Comparison of ENCODE assay signal across 22 mouse cellular contexts in genomic region chr4:110396221-110396620, GRCm38 (mm10). TPM values are rescaled to one million over a fixed set of nuclear protein-coding genes. Genes with fewer than 3 reads are reported as not detected.
DNase-seq lines count a peak whose midpoint lies in the region; ATAC-seq and TF ChIP-seq lines count a peak whose summit lies in the region.
"Had no signal": no experiment of that assay in that cellular context is flagged by ENCODE, and none has a peak within 500 bp of the region (broad histone marks: within the 10 kb centered on the region; RNA-seq: fewer than 3 reads in every experiment).

No protein-coding gene starts in this region.

- DNase-seq in forebrain, embryonic 10.5 days (ENCODE audit: extremely low spot score, low spot score), result no peak
- DNase-seq in forebrain, postnatal 0 days, result peak; percentile 1
- no peak for DNase-seq in forebrain, embryonic 11.5 days (ENCODE audit: low spot score)
- DNase-seq in layer of hippocampus, adult 18-20 months (ENCODE audit: low spot score in 2 of 2), result no peak
- DNase-seq: adrenal gland, adult 8-10 months; adrenal gland, postnatal 14 days; adrenal gland, postnatal 36 days; B cell, adult 2 months; cerebellum, adult 11-12 months; cerebellum, adult 2 months; cerebellum, adult 9-10 months; cerebellum, postnatal 10 days; cerebellum, postnatal 25 days had no signal

- no peaks in the 10 kb centered on the region for H3K36me3 ChIP-seq in forebrain, embryonic 13.5 days (ENCODE audit: poor library complexity, severe bottlenecking)
- H3K36me3 ChIP-seq in forebrain, embryonic 10.5 days (replicated peaks), result no peaks in the 10 kb centered on the region
- H3K36me3 ChIP-seq in forebrain, postnatal 0 days (ENCODE audit: insufficient read depth), result no peaks in the 10 kb centered on the region
- no peaks in the 10 kb centered on the region for H3K36me3 ChIP-seq in forebrain, embryonic 11.5 days (ENCODE audit: control insufficient read depth, insufficient read depth, low read length)
- H3K36me3 ChIP-seq: embryonic facial prominence, embryonic 10.5 days; embryonic facial prominence, embryonic 12.5 days; forebrain, embryonic 15.5 days; G1E had no signal

- H3K4me2 ChIP-seq in forebrain, embryonic 13.5 days, result no peak overlapping the region
- H3K4me2 ChIP-seq in forebrain, postnatal 0 days (ENCODE audit: low read depth), result no peak overlapping the region
- H3K4me2 ChIP-seq in forebrain, embryonic 11.5 days (ENCODE audit: low read depth, low read length, severe bottlenecking), result no peak overlapping the region
- H3K4me2 ChIP-seq: embryonic facial prominence, embryonic 12.5 days; forebrain, embryonic 15.5 days had no signal

- peak; percentile 3; the same call in 1 of the 2 replicates for ATAC-seq in forebrain, embryonic 13.5 days
- no peak for ATAC-seq in forebrain, postnatal 0 days
- ATAC-seq in forebrain, embryonic 11.5 days (replicated peaks; ENCODE audit: low FRiP score), result no peak
- ATAC-seq: activated CD4-positive, CD25-positive, alpha-beta regulatory T cell, adult 4 months; CD4-positive, CD25-positive, alpha-beta regulatory T cell, adult 4 months; forebrain, embryonic 15.5 days; Patski had no signal

- no peak overlapping the region for H3K27ac ChIP-seq in forebrain, embryonic 13.5 days
- no peak overlapping the region for H3K27ac ChIP-seq in forebrain, embryonic 10.5 days
- no peak overlapping the region for H3K27ac ChIP-seq in forebrain, postnatal 0 days (ENCODE audit: low read depth, low read length)
- no peak overlapping the region for H3K27ac ChIP-seq in forebrain, embryonic 11.5 days (ENCODE audit: low read depth, low read length)
- H3K27ac ChIP-seq: embryonic facial prominence, embryonic 10.5 days; embryonic facial prominence, embryonic 12.5 days had no signal

- H3K9ac ChIP-seq in forebrain, embryonic 13.5 days, result no peak overlapping the region
- H3K9ac ChIP-seq in forebrain, postnatal 0 days, result no peak overlapping the region
- no peak overlapping the region for H3K9ac ChIP-seq in forebrain, embryonic 11.5 days (ENCODE audit: low read length)
- H3K9ac ChIP-seq: embryonic facial prominence, embryonic 12.5 days; forebrain, embryonic 15.5 days had no signal

- H3K27me3 ChIP-seq in forebrain, embryonic 13.5 days, result no peaks in the 10 kb centered on the region
- H3K27me3 ChIP-seq in forebrain, embryonic 10.5 days (ENCODE audit: poor library complexity, severe bottlenecking), result no peaks in the 10 kb centered on the region
- no peaks in the 10 kb centered on the region for H3K27me3 ChIP-seq in forebrain, postnatal 0 days (ENCODE audit: insufficient read depth, low read length)
- H3K27me3 ChIP-seq in forebrain, embryonic 11.5 days (ENCODE audit: control insufficient read depth, insufficient read depth, low read length), result no peaks in the 10 kb centered on the region
- H3K27me3 ChIP-seq: CH12.LX; embryonic facial prominence, embryonic 12.5 days; forebrain, embryonic 15.5 days had no signal

- peaks cover 24% of the 10 kb centered on the region for H3K4me1 ChIP-seq in forebrain, embryonic 13.5 days
- peaks cover 22% of the 10 kb centered on the region for H3K4me1 ChIP-seq in forebrain, embryonic 10.5 days
- peaks cover 6% of the 10 kb centered on the region; the same call in 1 of the 2 replicates for H3K4me1 ChIP-seq in forebrain, postnatal 0 days (ENCODE audit: insufficient read depth)
- H3K4me1 ChIP-seq in forebrain, embryonic 11.5 days (replicated peaks; ENCODE audit: control insufficient read depth, insufficient read depth, low read length), result peaks cover 6% of the 10 kb centered on the region; the same call in 1 of the 2 replicates
- H3K4me1 ChIP-seq: embryonic facial prominence, embryonic 12.5 days had no signal

- H3K9me3 ChIP-seq in forebrain, embryonic 13.5 days (replicated peaks), result no peaks in the 10 kb centered on the region
- no peaks in the 10 kb centered on the region for H3K9me3 ChIP-seq in forebrain, embryonic 10.5 days
- no peaks in the 10 kb centered on the region for H3K9me3 ChIP-seq in forebrain, postnatal 0 days (ENCODE audit: low read length)
- no peaks in the 10 kb centered on the region for H3K9me3 ChIP-seq in forebrain, embryonic 11.5 days (ENCODE audit: control insufficient read depth, low read length)
- H3K9me3 ChIP-seq: embryonic facial prominence, embryonic 10.5 days; embryonic facial prominence, embryonic 12.5 days; forebrain, embryonic 15.5 days had no signal

- TF ChIP-seq CTCF in forebrain, postnatal 0 days (IDR thresholded peaks at IDR 0.05; ENCODE audit: low read depth), result no peak

- no peak overlapping the region for H3K4me3 ChIP-seq in forebrain, embryonic 13.5 days
- H3K4me3 ChIP-seq in forebrain, embryonic 10.5 days, result no peak overlapping the region
- no peak overlapping the region for H3K4me3 ChIP-seq in forebrain, postnatal 0 days (ENCODE audit: low read depth, low read length)
- H3K4me3 ChIP-seq in forebrain, embryonic 11.5 days (ENCODE audit: low read depth, low read length), result no peak overlapping the region
- H3K4me3 ChIP-seq: embryonic facial prominence, embryonic 10.5 days; embryonic facial prominence, embryonic 12.5 days; forebrain, embryonic 15.5 days had no signal

- 38% methylated on average over 5 of the region's 5 CpGs for WGBS in forebrain, embryonic 13.5 days
- WGBS in forebrain, embryonic 10.5 days, result 84% methylated on average over 5 of the region's 5 CpGs
- 32% methylated on average over 5 of the region's 5 CpGs for WGBS in forebrain, postnatal 0 days
- 73% methylated on average over 5 of the region's 5 CpGs for whole genome bisulfite sequencing in forebrain, embryonic 11.5 days

RNA-seq across cellular contexts. Expression of gene Agbl4, which starts 1.2 kb away (rescaled TPM):
- 2.3 and 2.5 TPM in 2 replicates for polyA plus RNA-seq in forebrain, embryonic 13.5 days (2015; fragmentation: Nextera tagmentation; extraction: Ambion mirVana)
- 0.44 and 0.66 TPM in 2 replicates for polyA plus RNA-seq in forebrain, embryonic 10.5 days (2016; fragmentation: Nextera tagmentation; extraction: Ambion mirVana)
- total RNA-seq in forebrain, postnatal 0 days (2014; rRNA removed), result 4.4 and 6.2 TPM in 2 replicates
- 1.8 and 3.3 TPM in 2 replicates for polyA plus RNA-seq in forebrain, postnatal 0 days (2015; fragmentation: Nextera tagmentation; extraction: Ambion mirVana)
- polyA plus RNA-seq in forebrain, embryonic 11.5 days (2014; fragmentation: Nextera tagmentation; extraction: Ambion mirVana), result 0.97 and 1.1 TPM in 2 replicates
- total RNA-seq in layer of hippocampus, adult 18-20 months (2021), result 10 to 100 TPM; 14.0 to 17.2 TPM
- total RNA-seq: CH12.LX had no signal
- polyA plus RNA-seq: activated CD4-positive, CD25-positive, alpha-beta regulatory T cell, adult 4 months; CD4-positive, CD25-positive, alpha-beta regulatory T cell, adult 4 months; G1E had no signal

RNA-seq across cellular contexts. Expression of gene Elavl4, which starts 44.5 kb away (rescaled TPM):
- polyA plus RNA-seq in forebrain, embryonic 13.5 days (2015; fragmentation: Nextera tagmentation; extraction: Ambion mirVana), result 228 and 261 TPM in 2 replicates
- polyA plus RNA-seq in forebrain, embryonic 10.5 days (2016; fragmentation: Nextera tagmentation; extraction: Ambion mirVana), result 47.6 and 59.6 TPM in 2 replicates
- 91.4 and 108 TPM in 2 replicates for total RNA-seq in forebrain, postnatal 0 days (2014; rRNA removed)
- 160 and 200 TPM in 2 replicates for polyA plus RNA-seq in forebrain, postnatal 0 days (2015; fragmentation: Nextera tagmentation; extraction: Ambion mirVana)
- 130 and 133 TPM in 2 replicates for polyA plus RNA-seq in forebrain, embryonic 11.5 days (2014; fragmentation: Nextera tagmentation; extraction: Ambion mirVana)
- 10 to 100 TPM; 62.9 to 66.4 TPM for total RNA-seq in layer of hippocampus, adult 18-20 months (2021)
- total RNA-seq: CH12.LX, G1E had no signal
- polyA plus RNA-seq: G1E had no signal
